Mouse (Mus musculus): Measurements from ENCODE around the gene Ttc21b. TPM values are rescaled to one million over a fixed set of nuclear protein-coding genes. Genes with fewer than 3 reads are reported as not detected.

The Ttc21b gene
- 20.3 and 22.2 TPM in 2 replicates for polyA plus RNA-seq (2011; ENCODE audit: insufficient read length, low read depth, missing spikeins)

DNA sequence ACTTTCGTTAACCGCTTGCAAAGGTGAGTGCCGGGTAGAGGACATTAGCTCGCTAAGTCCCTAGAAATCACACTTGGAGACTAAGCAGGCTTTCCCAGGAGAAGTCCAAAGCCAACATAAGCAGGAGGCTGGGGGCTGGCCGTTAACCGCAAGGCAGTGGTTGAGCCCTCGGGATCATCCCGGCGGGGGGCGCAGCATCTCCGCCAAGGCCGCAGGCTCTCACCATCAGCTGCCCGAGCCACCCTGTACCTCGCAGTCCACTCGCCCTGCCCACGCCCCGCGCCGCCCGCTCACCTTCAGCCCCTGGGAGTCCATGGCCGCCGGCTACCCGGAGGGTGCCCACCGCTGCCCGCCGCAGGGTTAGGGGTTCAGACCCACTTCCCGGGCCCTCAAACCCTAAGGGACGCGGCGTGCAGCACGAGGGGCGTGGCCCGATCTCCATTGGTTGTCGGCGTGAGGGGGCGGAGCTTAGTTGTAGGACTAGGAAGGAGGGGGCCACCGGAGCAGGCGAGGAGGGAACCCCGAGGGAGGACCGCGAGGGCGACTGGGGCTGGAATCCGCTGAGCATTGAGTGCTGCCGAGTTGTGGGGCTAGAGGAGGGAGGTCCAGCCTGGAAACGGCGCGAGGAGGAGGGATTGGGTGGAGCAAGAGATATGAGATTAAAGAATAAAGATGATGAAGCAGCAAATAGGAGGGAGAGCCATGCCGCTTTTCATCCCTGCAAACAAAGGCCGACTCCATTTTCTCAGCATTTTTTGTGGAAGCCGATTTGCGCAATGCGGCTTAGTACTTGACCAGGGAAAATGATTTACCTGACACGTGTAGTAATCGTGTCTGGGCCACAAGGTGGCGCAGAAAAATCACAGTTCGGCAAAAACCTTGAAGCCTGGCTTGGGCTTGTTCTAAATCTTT, at the start of gene Ttc21b:
Gene Ttc21b, minus strand, starts transcription at position 398 of the 912 bp plus-strand sequence.
- Histone ChIP-seq H3K27ac (ENCODE audit: insufficient read depth, low read length) (peak within 1 kb of the TSS; percentile 64), H3K4me1 (ENCODE audit: control insufficient read depth, insufficient read depth, low read length) (peaks cover 2% of the 10 kb centered on the region), H3K4me3 (ENCODE audit: insufficient read depth, low read length) (peak within 1 kb of the TSS; percentile 81)
- TF ChIP-seq CTCF (IDR thresholded peaks at IDR 0.05; ENCODE audit: borderline replicate concordance, insufficient read depth, low read length), result peak; percentile 28; the same call in 1 of the 2 replicates
- TF ChIP-seq POLR2A (IDR thresholded peaks at IDR 0.05; ENCODE audit: low read depth, low read length), result peak; percentile 53; the same call in 1 of the 2 replicates

DNA sequence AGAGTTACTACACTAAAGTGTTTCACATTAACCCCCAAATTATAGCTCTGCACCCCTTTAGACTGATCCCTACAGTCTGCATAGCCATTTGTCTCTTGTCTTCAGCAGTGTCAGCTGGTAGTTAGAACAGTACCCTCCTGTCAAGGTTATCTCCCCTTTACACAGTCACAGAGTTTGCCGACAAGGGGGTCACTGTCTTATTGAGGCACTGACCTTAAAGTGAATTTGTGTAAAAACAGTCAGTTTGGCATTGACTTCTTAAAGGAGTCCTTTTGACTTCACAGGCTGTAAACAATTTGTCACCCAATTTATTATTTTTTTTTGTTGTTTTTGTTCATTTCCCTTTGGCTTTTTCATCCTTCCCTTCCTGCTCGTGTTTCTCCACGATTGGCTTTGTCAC, 16.1 kb upstream of the Ttc21b start:
- H3K4me3 ChIP-seq (ENCODE audit: insufficient read depth, low read length), result no peak overlapping the region
- H3K27ac ChIP-seq (ENCODE audit: insufficient read depth, low read length), result no peak overlapping the region
- TF ChIP-seq POLR2A (IDR thresholded peaks at IDR 0.05; ENCODE audit: low read depth, low read length), result no peak
- TF ChIP-seq CTCF (IDR thresholded peaks at IDR 0.05; ENCODE audit: borderline replicate concordance, insufficient read depth, low read length), result no peak
- no peaks in the 10 kb centered on the region for H3K4me1 ChIP-seq (ENCODE audit: control insufficient read depth, insufficient read depth, low read length)

DNA sequence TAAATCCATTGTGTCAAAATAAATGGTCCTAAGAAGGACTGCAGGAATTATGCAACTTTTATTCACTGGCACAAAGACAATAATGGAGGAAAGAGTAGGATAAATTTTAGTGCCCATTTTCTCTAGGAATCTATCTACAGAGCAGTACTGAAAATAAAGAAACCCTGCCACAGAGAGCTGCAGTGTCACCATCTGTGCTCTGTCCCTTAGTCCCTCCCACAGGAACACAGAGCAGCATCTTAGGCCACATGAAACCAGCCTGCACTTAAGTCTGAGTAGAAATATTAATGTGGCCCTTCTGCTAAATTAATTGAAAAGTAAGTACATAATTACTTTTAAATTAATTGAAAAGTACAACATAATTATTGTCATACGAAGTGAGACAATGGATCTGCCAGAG, 12.4 kb downstream of the Ttc21b start:
- TF ChIP-seq CTCF (IDR thresholded peaks at IDR 0.05; ENCODE audit: borderline replicate concordance, insufficient read depth, low read length) (no peak), POLR2A (IDR thresholded peaks at IDR 0.05; ENCODE audit: low read depth, low read length) (no peak)
- no peak overlapping the region for H3K27ac ChIP-seq (ENCODE audit: insufficient read depth, low read length)

DNA sequence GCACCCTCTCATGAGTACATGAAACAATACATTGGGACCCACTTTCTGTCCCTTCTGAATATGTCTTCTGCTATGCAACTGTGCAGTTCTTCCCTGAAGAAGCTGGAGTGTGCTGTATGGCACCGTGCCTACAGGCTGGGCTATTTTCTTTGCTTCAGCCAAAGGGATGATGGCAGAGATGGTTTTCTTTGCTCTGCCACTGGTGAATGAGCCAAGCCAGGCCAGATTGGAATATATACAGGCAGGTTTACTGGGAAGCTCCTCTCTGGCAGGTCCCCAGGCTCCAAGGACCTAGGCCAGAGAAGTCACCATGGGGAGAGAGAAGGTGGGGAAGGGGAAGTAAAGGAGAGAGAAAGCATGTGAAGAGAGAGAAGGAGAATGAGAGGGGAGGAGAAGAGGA, 16.1 kb downstream of the Ttc21b start:
- Histone ChIP-seq H3K4me3 (ENCODE audit: insufficient read depth, low read length) (no peak overlapping the region), H3K27ac (ENCODE audit: insufficient read depth, low read length) (no peak overlapping the region), H3K4me1 (ENCODE audit: control insufficient read depth, insufficient read depth, low read length) (no peaks in the 10 kb centered on the region)
- no peak for TF ChIP-seq POLR2A (IDR thresholded peaks at IDR 0.05; ENCODE audit: low read depth, low read length)
- TF ChIP-seq CTCF (IDR thresholded peaks at IDR 0.05; ENCODE audit: borderline replicate concordance, insufficient read depth, low read length), result no peak

More for the DNA sequence above, 12.4 kb downstream of the Ttc21b start:
- no peaks in the 10 kb centered on the region for H3K4me1 ChIP-seq (ENCODE audit: control insufficient read depth, insufficient read depth, low read length)
- H3K4me3 ChIP-seq (ENCODE audit: insufficient read depth, low read length), result no peak overlapping the region

DNA sequence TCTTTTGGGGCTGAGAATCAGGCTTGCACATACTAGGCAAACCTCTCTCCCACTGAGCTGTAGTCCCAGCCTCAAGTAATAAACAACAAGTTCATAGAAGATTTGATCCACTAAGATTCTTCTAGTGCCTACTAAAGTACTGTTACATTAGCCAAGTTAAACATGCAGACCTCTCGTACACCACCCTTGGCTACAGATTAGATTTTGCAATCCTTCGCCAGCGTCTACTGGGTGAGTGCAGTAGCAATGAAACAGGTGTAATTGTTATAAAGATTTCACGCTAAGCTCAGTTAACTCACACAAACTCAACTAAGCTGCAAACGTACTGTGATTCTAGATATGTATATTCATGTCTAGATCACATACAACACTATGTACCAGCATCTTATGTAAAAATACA, 17.5 kb downstream of the Ttc21b start:
- Histone ChIP-seq H3K27ac (ENCODE audit: insufficient read depth, low read length) (no peak overlapping the region), H3K4me3 (ENCODE audit: insufficient read depth, low read length) (no peak overlapping the region), H3K4me1 (ENCODE audit: control insufficient read depth, insufficient read depth, low read length) (no peaks in the 10 kb centered on the region)
- TF ChIP-seq CTCF (IDR thresholded peaks at IDR 0.05; ENCODE audit: borderline replicate concordance, insufficient read depth, low read length), result no peak
- no peak for TF ChIP-seq POLR2A (IDR thresholded peaks at IDR 0.05; ENCODE audit: low read depth, low read length)

DNA sequence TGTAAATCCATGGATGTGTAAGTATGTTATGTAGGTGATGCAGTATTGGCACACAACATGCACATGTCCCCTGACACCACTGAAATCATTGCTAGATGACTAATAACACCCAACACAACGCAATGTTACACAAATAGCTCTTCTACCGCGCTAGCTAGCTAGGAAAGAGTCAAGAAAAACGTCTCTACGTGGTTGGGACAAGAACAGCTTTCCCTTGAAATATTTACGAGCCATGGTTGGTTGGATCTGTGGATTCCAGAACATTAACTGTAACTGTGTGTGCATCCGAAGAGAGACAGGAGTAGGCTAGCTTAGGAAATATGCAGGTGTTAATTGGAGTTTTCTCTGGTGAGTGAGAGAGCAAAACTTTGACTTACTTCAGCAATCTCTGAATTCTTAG, 35.5 kb downstream of the Ttc21b start:
- TF ChIP-seq CTCF (IDR thresholded peaks at IDR 0.05; ENCODE audit: borderline replicate concordance, insufficient read depth, low read length) (no peak), POLR2A (IDR thresholded peaks at IDR 0.05; ENCODE audit: low read depth, low read length) (no peak)
- no peak overlapping the region for H3K4me3 ChIP-seq (ENCODE audit: insufficient read depth, low read length)
- H3K27ac ChIP-seq (ENCODE audit: insufficient read depth, low read length), result no peak overlapping the region
- H3K4me1 ChIP-seq (ENCODE audit: control insufficient read depth, insufficient read depth, low read length), result no peaks in the 10 kb centered on the region

DNA sequence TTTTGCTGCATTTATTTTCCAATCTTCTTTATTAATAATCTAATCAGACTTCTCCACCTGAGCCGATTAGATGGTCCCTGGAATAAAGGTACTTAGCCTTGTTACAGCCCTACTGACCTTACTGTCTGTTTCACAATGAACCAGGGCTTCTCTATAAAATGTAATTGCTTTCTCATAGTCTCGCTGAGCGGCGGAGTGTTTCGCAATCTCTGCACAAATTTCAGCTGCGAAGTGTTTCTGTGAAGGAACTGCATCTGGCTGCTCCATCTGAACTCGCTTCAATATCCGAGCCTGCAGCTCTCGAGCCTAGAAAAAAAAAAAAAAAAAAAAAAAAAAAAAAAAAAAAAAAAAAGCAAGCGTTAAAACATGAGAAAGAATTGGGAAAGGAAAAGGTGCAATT, 46.5 kb downstream of the Ttc21b start:
- TF ChIP-seq POLR2A (IDR thresholded peaks at IDR 0.05; ENCODE audit: low read depth, low read length), result no peak
- no peak for TF ChIP-seq CTCF (IDR thresholded peaks at IDR 0.05; ENCODE audit: borderline replicate concordance, insufficient read depth, low read length)
- Histone ChIP-seq H3K4me1 (ENCODE audit: control insufficient read depth, insufficient read depth, low read length) (no peaks in the 10 kb centered on the region), H3K27ac (ENCODE audit: insufficient read depth, low read length) (no peak overlapping the region), H3K4me3 (ENCODE audit: insufficient read depth, low read length) (no peak overlapping the region)

DNA sequence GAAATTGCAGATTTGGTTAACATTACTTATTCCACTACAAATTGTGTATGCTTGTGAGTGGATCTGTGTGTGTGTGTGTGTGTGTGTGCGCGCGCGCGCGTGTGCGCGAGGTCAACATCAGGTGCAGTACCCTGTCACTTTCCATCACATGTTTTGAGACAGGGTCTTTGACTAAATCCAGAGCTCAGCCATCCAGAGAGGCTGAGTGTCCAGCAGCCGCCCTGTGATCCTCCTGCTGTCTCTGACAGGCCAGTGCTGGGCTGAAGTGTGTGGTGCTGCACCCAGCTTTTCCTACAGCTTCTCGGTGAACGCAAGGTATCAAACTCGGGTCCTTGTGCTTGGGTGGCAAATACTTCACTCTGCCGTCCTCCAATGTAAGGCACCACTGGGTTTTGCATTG, 47.1 kb downstream of the Ttc21b start:
- Histone ChIP-seq H3K27ac (ENCODE audit: insufficient read depth, low read length) (no peak overlapping the region), H3K4me3 (ENCODE audit: insufficient read depth, low read length) (no peak overlapping the region), H3K4me1 (ENCODE audit: control insufficient read depth, insufficient read depth, low read length) (no peaks in the 10 kb centered on the region)
- no peak for TF ChIP-seq CTCF (IDR thresholded peaks at IDR 0.05; ENCODE audit: borderline replicate concordance, insufficient read depth, low read length)
- no peak for TF ChIP-seq POLR2A (IDR thresholded peaks at IDR 0.05; ENCODE audit: low read depth, low read length)

DNA sequence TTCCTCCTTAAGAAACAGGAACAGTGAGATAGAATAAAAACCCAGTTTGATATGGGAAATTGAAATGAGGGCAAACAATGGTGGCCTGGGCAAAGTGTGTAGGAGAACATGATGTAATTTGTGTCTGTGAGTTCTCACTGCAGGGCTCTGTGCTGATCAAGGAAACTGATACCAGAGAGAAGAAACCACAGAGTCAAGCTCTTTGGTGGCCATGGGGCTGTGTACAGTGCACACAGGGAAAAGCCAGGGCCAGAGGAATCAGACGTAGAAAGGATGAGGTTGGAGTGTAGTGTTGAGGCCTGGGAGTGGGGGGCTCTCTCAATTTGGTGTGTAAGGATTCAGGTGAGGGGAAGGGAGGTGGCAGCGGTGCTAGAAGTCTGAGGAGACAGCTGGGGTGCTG, 49.6 kb downstream of the Ttc21b start:
- no peak overlapping the region for H3K4me3 ChIP-seq (ENCODE audit: insufficient read depth, low read length)
- H3K4me1 ChIP-seq (ENCODE audit: control insufficient read depth, insufficient read depth, low read length), result no peaks in the 10 kb centered on the region; the same call in 1 of the 2 replicates
- TF ChIP-seq CTCF (IDR thresholded peaks at IDR 0.05; ENCODE audit: borderline replicate concordance, insufficient read depth, low read length) (no peak), POLR2A (IDR thresholded peaks at IDR 0.05; ENCODE audit: low read depth, low read length) (no peak)
- no peak overlapping the region for H3K27ac ChIP-seq (ENCODE audit: insufficient read depth, low read length)

DNA sequence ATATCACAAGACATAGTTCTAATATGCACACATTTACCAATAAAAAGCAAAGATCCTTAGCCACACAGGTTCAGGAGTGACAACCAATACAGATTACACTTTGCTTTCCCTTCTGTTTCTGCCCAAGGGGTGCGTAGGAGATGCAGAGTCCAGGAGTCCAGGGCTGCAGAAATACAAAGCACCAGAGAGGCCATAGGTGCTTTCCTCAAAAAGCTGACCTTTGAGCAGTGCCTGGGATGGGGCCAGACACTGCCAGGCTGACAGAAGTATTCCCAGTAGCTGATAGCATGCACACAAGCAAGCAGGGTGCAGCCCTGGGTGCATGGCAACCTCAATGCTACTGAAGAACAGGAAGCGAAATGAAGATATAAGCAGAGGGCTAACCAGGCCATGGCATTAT, 52.2 kb downstream of the Ttc21b start:
- no peaks in the 10 kb centered on the region; the same call in 1 of the 2 replicates for H3K4me1 ChIP-seq (ENCODE audit: control insufficient read depth, insufficient read depth, low read length)
- H3K4me3 ChIP-seq (ENCODE audit: insufficient read depth, low read length), result no peak overlapping the region
- TF ChIP-seq CTCF (IDR thresholded peaks at IDR 0.05; ENCODE audit: borderline replicate concordance, insufficient read depth, low read length), result no peak
- no peak for TF ChIP-seq POLR2A (IDR thresholded peaks at IDR 0.05; ENCODE audit: low read depth, low read length)
- no peak overlapping the region for H3K27ac ChIP-seq (ENCODE audit: insufficient read depth, low read length)
